ENCODE assay signal across 8 mouse cellular contexts in genomic region chr17:87530818-87531410, GRCm38 (mm10).
DNase-seq lines count a peak whose midpoint lies in the region; ATAC-seq and TF ChIP-seq lines count a peak whose summit lies in the region.

No protein-coding gene starts in this region.

- H3K27me3 ChIP-seq in neural tube, embryonic 11.5 days (ENCODE audit: control insufficient read depth, insufficient read depth, low read length) = no peaks in the 10 kb centered on the region
- H3K27me3 ChIP-seq in limb, embryonic 11.5 days (ENCODE audit: control insufficient read depth, insufficient read depth, low read length) = no peaks in the 10 kb centered on the region
- H3K27me3 ChIP-seq in small intestine, adult 2 months (ENCODE audit: control insufficient read depth, insufficient read depth, low read length) = no peaks in the 10 kb centered on the region

- 2% methylated on average over 17 of the region's 17 CpGs for WGBS in neural tube, embryonic 11.5 days
- 4% methylated on average over 17 of the region's 17 CpGs for WGBS in limb, embryonic 11.5 days
- WGBS in small intestine, adult 2 months = 5% methylated on average over 17 of the region's 17 CpGs

- no peak for DNase-seq in cerebellum, postnatal 14 days
- DNase-seq in neural tube, embryonic 11.5 days (ENCODE audit: low spot score) = no peak
- no peak for DNase-seq in neural tube, embryonic 10.5 days (ENCODE audit: extremely low spot score, low spot score)
- DNase-seq in limb, embryonic 11.5 days (ENCODE audit: low spot score) = peak; percentile 37
- DNase-seq in right cerebral cortex, adult 2 months (ENCODE audit: low spot score in 2 of 2) = no peak
- no peak for DNase-seq in right cerebral cortex, postnatal 36 days (ENCODE audit: low spot score in 2 of 2)

- H3K4me2 ChIP-seq in neural tube, embryonic 11.5 days (ENCODE audit: low read depth) = peak overlapping the region; percentile 57
- peak overlapping the region; percentile 35 for H3K4me2 ChIP-seq in limb, embryonic 11.5 days (ENCODE audit: low read depth, severe bottlenecking)

- TF ChIP-seq CTCF in small intestine, adult 2 months (IDR thresholded peaks at IDR 0.05; ENCODE audit: extremely low read depth, insufficient read length, insufficient replicate concordance, low read depth, low read length) = no peak

- no peaks in the 10 kb centered on the region for H3K36me3 ChIP-seq in neural tube, embryonic 11.5 days (ENCODE audit: control insufficient read depth, insufficient read depth, low read length)
- no peaks in the 10 kb centered on the region for H3K36me3 ChIP-seq in limb, embryonic 11.5 days (ENCODE audit: control insufficient read depth, insufficient read depth, low read length)
- no peaks in the 10 kb centered on the region for H3K36me3 ChIP-seq in small intestine, adult 2 months (ENCODE audit: control insufficient read depth, insufficient read depth, low read length)

- TF ChIP-seq POLR2A in small intestine, adult 2 months (IDR thresholded peaks at IDR 0.05; ENCODE audit: low read depth, low read length) = no peak

- no peak overlapping the region for H3K27ac ChIP-seq in neural tube, embryonic 11.5 days (ENCODE audit: low read depth, low read length)
- H3K27ac ChIP-seq in limb, embryonic 11.5 days (replicated peaks; ENCODE audit: low read depth, low read length) = no peak overlapping the region
- peak overlapping the region; percentile 98 for H3K27ac ChIP-seq in small intestine, adult 2 months (ENCODE audit: insufficient read depth, low read depth, low read length)

- no peaks in the 10 kb centered on the region for H3K9me3 ChIP-seq in neural tube, embryonic 11.5 days (ENCODE audit: control insufficient read depth, low read length)
- H3K9me3 ChIP-seq in limb, embryonic 11.5 days (ENCODE audit: control insufficient read depth, low read length) = no peaks in the 10 kb centered on the region

- peaks cover 6% of the 10 kb centered on the region for H3K4me1 ChIP-seq in neural tube, embryonic 11.5 days (ENCODE audit: control insufficient read depth, insufficient read depth, low read length)
- H3K4me1 ChIP-seq in limb, embryonic 11.5 days (ENCODE audit: control insufficient read depth, insufficient read depth, low read length) = no peaks in the 10 kb centered on the region; the same call in 1 of the 2 replicates
- H3K4me1 ChIP-seq in small intestine, adult 2 months (ENCODE audit: control insufficient read depth, insufficient read depth, insufficient read length, low read length) = peaks cover 16% of the 10 kb centered on the region

- H3K4me3 ChIP-seq in neural tube, embryonic 11.5 days (ENCODE audit: low read depth, low read length) = peak overlapping the region; percentile 31
- H3K4me3 ChIP-seq in limb, embryonic 11.5 days (ENCODE audit: low read depth, low read length) = peak overlapping the region; percentile 24
- H3K4me3 ChIP-seq in small intestine, adult 2 months (ENCODE audit: low read depth, low read length) = peak overlapping the region; percentile 56

- peak; percentile 9; the same call in 1 of the 2 replicates for ATAC-seq in cerebellum, adult (ENCODE audit: insufficient number of reproducible peaks, low FRiP score, low TSS enrichment)
- ATAC-seq in neural tube, embryonic 11.5 days (ENCODE audit: insufficient read depth, low FRiP score, low TSS enrichment) = peak; percentile 48; the same call in 1 of the 2 replicates
- no peak for ATAC-seq in limb, embryonic 11.5 days (ENCODE audit: insufficient number of reproducible peaks, low FRiP score, low TSS enrichment, low read depth)

- peak overlapping the region; percentile 33 for H3K9ac ChIP-seq in neural tube, embryonic 11.5 days (ENCODE audit: low read length)
- H3K9ac ChIP-seq in limb, embryonic 11.5 days (ENCODE audit: low read length) = peak overlapping the region; percentile 1
